Mouse (Mus musculus) ES-E14 (cell line): ENCODE measurements around the gene Zmiz1.

Experiments
- CHD2 ChIP-seq: IDR thresholded peaks from 2 replicates; pipeline ENCODE4 v1.6.1; 2014; ENCODE audit warnings: mild to moderate bottlenecking, low read depth, low read length, inconsistent platforms
- HCFC1 ChIP-seq: IDR thresholded peaks from 2 replicates; pipeline ENCODE4 v1.6.1; 2012; ENCODE audit warnings: low read length, inconsistent platforms, borderline replicate concordance; ENCODE audit not compliant: insufficient read depth
- MAFK ChIP-seq: IDR thresholded peaks from 2 replicates; pipeline ENCODE4 v1.6.1; 2014; ENCODE audit warnings: mild to moderate bottlenecking, low read depth, low read length, inconsistent platforms; ENCODE audit not compliant: insufficient read depth
- ZNF384 ChIP-seq: IDR thresholded peaks from 2 replicates; pipeline ENCODE4 v1.6.1; 2012; ENCODE audit warnings: low read depth, low read length, inconsistent platforms

DNA sequence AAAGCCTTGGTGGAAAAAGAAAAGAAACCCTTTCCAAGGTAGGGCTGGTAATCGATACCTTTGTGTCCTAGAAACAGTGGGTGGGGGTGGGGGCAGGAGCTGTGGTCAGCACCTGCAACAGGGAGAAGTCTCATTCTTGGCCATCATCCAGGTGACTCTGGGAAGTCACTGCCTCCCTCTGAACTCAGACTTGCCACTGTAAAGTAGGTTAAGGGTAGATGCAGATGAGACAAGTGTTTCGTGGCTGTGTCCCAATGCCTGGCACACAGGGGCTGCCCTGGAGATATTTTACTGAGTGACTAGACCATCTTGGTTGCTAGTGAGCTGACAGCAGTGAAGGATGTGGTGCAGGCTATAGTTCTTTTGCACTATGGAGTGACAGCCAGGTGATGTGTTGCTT lies 79.5 kb downstream of the Zmiz1 start:
- TF ChIP-seq MAFK (no peak), ZNF384 (no peak), CHD2 (no peak), HCFC1 (no peak)
